Mouse (Mus musculus): Measurements from ENCODE around the gene Vmn1r137. TPM values are rescaled to one million over a fixed set of nuclear protein-coding genes. Genes with fewer than 3 reads are reported as not detected.
"Not testable (repeated sequence)": the region's sequence is repeated elsewhere in the genome, so short reads cannot be mapped to it uniquely, and the experiment has no call there.

Gene Vmn1r137
- not detected in 2 replicates for polyA plus RNA-seq (2012; rRNA removed)

- DNase-seq; H3K4me1 ChIP-seq (ENCODE audit: control insufficient read depth, insufficient read depth, low read length); H3K4me3 ChIP-seq (replicated peaks; ENCODE audit: extremely low read depth, low read depth, low read length): not testable (repeated sequence)
- no CpG with 5 or more reads among the region's 3 CpGs for WGBS
Observed at GRCm38 (mm10) chr7:21994287-21994686, at the start of gene Vmn1r137. Vmn1r137 (plus strand) TSS chr7:21994587.

GRCm38 (mm10) chr7:22028797-22029196 lies 34.4 kb downstream of the Vmn1r137 start, which contains the start of gene Vmn1r138:
Vmn1r138 (minus strand) TSS chr7:22028897.
- WGBS, result no CpG with 5 or more reads among the region's 2 CpGs
- H3K4me3 ChIP-seq (replicated peaks; ENCODE audit: extremely low read depth, low read depth, low read length); DNase-seq; H3K4me1 ChIP-seq (ENCODE audit: control insufficient read depth, insufficient read depth, low read length): not testable (repeated sequence)

Other genes with a start within 250 kb of the Vmn1r137 start
- gene Gm4175, start 233.1 kb upstream of the Vmn1r137 start, polyA plus RNA-seq (2012; rRNA removed), result not detected in 2 replicates
- gene Gm4177, start 197.9 kb upstream of the Vmn1r137 start, polyA plus RNA-seq (2012; rRNA removed), result not detected in 2 replicates
- gene Vmn1r135, start 162.2 kb upstream of the Vmn1r137 start, polyA plus RNA-seq (2012; rRNA removed), result not detected in 2 replicates
- not detected in 2 replicates for gene Gm5725, start 150.3 kb upstream of the Vmn1r137 start, polyA plus RNA-seq (2012; rRNA removed)
- not detected in 2 replicates for gene Gm5891, start 73.3 kb upstream of the Vmn1r137 start, polyA plus RNA-seq (2012; rRNA removed)
- not detected in 2 replicates for gene Vmn1r138, start 34.3 kb downstream of the Vmn1r137 start, polyA plus RNA-seq (2012; rRNA removed)
- gene Gm6176, start 61.7 kb downstream of the Vmn1r137 start, polyA plus RNA-seq (2012; rRNA removed), result not detected in 2 replicates
- gene Vmn1r139, start 74.5 kb downstream of the Vmn1r137 start, polyA plus RNA-seq (2012; rRNA removed), result not detected in 2 replicates
- not detected in 2 replicates for gene Gm16451, start 123.7 kb downstream of the Vmn1r137 start, polyA plus RNA-seq (2012; rRNA removed)
- not detected in 2 replicates for gene Gm10666, start 140.2 kb downstream of the Vmn1r137 start, polyA plus RNA-seq (2012; rRNA removed)
- not detected in 2 replicates for gene Vmn1r142, start 169.4 kb downstream of the Vmn1r137 start, polyA plus RNA-seq (2012; rRNA removed)
- gene Vmn1r143, start 194.8 kb downstream of the Vmn1r137 start, polyA plus RNA-seq (2012; rRNA removed), result not detected in 2 replicates
- not detected in 2 replicates for gene Gm8653, start 206.7 kb downstream of the Vmn1r137 start, polyA plus RNA-seq (2012; rRNA removed)
- not detected in 2 replicates for gene Gm8453, start 234.9 kb downstream of the Vmn1r137 start, polyA plus RNA-seq (2012; rRNA removed)